Mouse (Mus musculus) forebrain, embryonic 15.5 days (tissue): ENCODE results near the gene Hspb2. TPM values are rescaled to one million over a fixed set of nuclear protein-coding genes. Genes with fewer than 3 reads are reported as not detected.
A peak's percentile ranks its signal among the peaks of the same experiment; 100 is the strongest.

Experiments
- ATAC-seq: fragments of 200-750 bp; cut with Nextera tagmentation; replicated peaks from 2 replicates; pipeline ENCODE4 v1.8.0; 2017; ENCODE audit warnings: mild to moderate bottlenecking, moderate TSS enrichment, moderate library complexity
- H3K27ac ChIP-seq: fragments of 300-500 bp; sonication (generic); replicated peaks from 2 replicates; pipeline ENCODE4 v1.5.1; 2015; ENCODE audit warnings: mild to moderate bottlenecking, inconsistent platforms
- H3K27me3 ChIP-seq: fragments of 300-500 bp; sonication (generic); 2 replicates; pipeline ENCODE4 v1.6.1; 2015; ENCODE audit warnings: inconsistent platforms
- H3K36me3 ChIP-seq: fragments of 300-500 bp; sonication (generic); 2 replicates; pipeline ENCODE4 v1.6.1; 2015; ENCODE audit warnings: mild to moderate bottlenecking, inconsistent platforms
- H3K4me1 ChIP-seq: fragments of 300-500 bp; sonication (generic); 2 replicates; pipeline ENCODE4 v1.6.1; 2015; ENCODE audit warnings: inconsistent platforms
- H3K4me2 ChIP-seq: fragments of 300-500 bp; sonication (generic); replicated peaks from 2 replicates; pipeline ENCODE4 v1.6.1; 2015; ENCODE audit warnings: mild to moderate bottlenecking, inconsistent platforms
- H3K4me3 ChIP-seq: fragments of 300-500 bp; sonication (generic); 2 replicates; pipeline ENCODE4 v1.5.1; 2015; ENCODE audit warnings: mild to moderate bottlenecking, inconsistent platforms
- H3K9ac ChIP-seq: fragments of 300-500 bp; sonication (generic); replicated peaks from 2 replicates; pipeline ENCODE4 v1.6.1; 2015; ENCODE audit warnings: mild to moderate bottlenecking, inconsistent platforms
- H3K9me3 ChIP-seq: fragments of 300-500 bp; sonication (generic); 2 replicates; pipeline ENCODE4 v1.6.1; 2016; ENCODE audit warnings: inconsistent platforms
- WGBS: fragments of 180-500 bp; shearing (Covaris S2); methylation state at CpG from one replicate; pipeline ENCODE4 v1.1.7; 2015; ENCODE audit warnings: mixed read lengths; 5-methylcytosine and 5-hydroxymethylcytosine counted together
- polyA plus RNA-seq: library from polyadenylated mRNA; unstranded; fragments of >200 nt; fragmentation: Nextera tagmentation; extraction: Ambion mirVana; gene quantifications from 2 replicates; pipeline ENCODE4 v1.2.1, GENCODE M21; 2015

Gene Hspb2
- polyA plus RNA-seq, 1 experiment from 2014 or later: not detected

- H3K36me3 ChIP-seq: no peaks in the 10 kb centered on the region
- peak overlapping the region; percentile 78 for H3K4me2 ChIP-seq
- H3K27ac ChIP-seq: peak overlapping the region; percentile 77
- H3K27me3 ChIP-seq: no peaks in the 10 kb centered on the region
- no peak overlapping the region for H3K9ac ChIP-seq
- WGBS: 22% methylated on average over 3 of the region's 3 CpGs
- H3K4me1 ChIP-seq: peaks cover 68% of the 10 kb centered on the region
- H3K4me3 ChIP-seq: no peak overlapping the region
- no peak for ATAC-seq
- H3K9me3 ChIP-seq: no peaks in the 10 kb centered on the region
Observed at GRCm38 (mm10) chr9:50724661-50725330, 27.4 kb downstream of the Hspb2 start.

- peak overlapping the region; percentile 78; the same call in 1 of the 2 replicates for H3K4me2 ChIP-seq
- no peak for ATAC-seq
- peaks cover 68% of the 10 kb centered on the region for H3K4me1 ChIP-seq
- H3K4me3 ChIP-seq: no peak overlapping the region
- H3K36me3 ChIP-seq: no peaks in the 10 kb centered on the region
- no peaks in the 10 kb centered on the region for H3K9me3 ChIP-seq
- WGBS: 76% methylated on average over 2 of the region's 2 CpGs
- peak overlapping the region; percentile 77 for H3K27ac ChIP-seq
- H3K9ac ChIP-seq: peak overlapping the region; percentile 20; the same call in 1 of the 2 replicates
- no peaks in the 10 kb centered on the region for H3K27me3 ChIP-seq
Observed at GRCm38 (mm10) chr9:50724147-50724546, 28.0 kb downstream of the Hspb2 start.

GRCm38 (mm10) chr9:50723406-50723805 is 28.7 kb downstream of the Hspb2 start:
- no peak overlapping the region for H3K9ac ChIP-seq
- peaks cover 63% of the 10 kb centered on the region for H3K4me1 ChIP-seq

GRCm38 (mm10) chr9:50722451-50722911 is 29.7 kb downstream of the Hspb2 start:
- no peaks in the 10 kb centered on the region for H3K9me3 ChIP-seq
- ATAC-seq: peak; percentile 54; the same call in 1 of the 2 replicates
- peak overlapping the region; percentile 77 for H3K27ac ChIP-seq
- H3K27me3 ChIP-seq: no peaks in the 10 kb centered on the region
- H3K4me3 ChIP-seq: no peak overlapping the region
- peak overlapping the region; percentile 35; the same call in 1 of the 2 replicates for H3K4me2 ChIP-seq
- 27% methylated on average over 8 of the region's 8 CpGs for WGBS
- no peak overlapping the region for H3K9ac ChIP-seq
- H3K4me1 ChIP-seq: peaks cover 59% of the 10 kb centered on the region
- H3K36me3 ChIP-seq: no peaks in the 10 kb centered on the region

More at GRCm38 (mm10) chr9:50723406-50723805, 28.7 kb downstream of the Hspb2 start:
- ATAC-seq: no peak
- 23% methylated on average over 7 of the region's 7 CpGs for WGBS
- H3K27me3 ChIP-seq: no peaks in the 10 kb centered on the region
- H3K27ac ChIP-seq: peak overlapping the region; percentile 77
- peak overlapping the region; percentile 35 for H3K4me2 ChIP-seq
- no peaks in the 10 kb centered on the region for H3K36me3 ChIP-seq
- peak overlapping the region; percentile 0; the same call in 1 of the 2 replicates for H3K4me3 ChIP-seq
- H3K9me3 ChIP-seq: no peaks in the 10 kb centered on the region

GRCm38 (mm10) chr9:50721061-50721460 is 31.1 kb downstream of the Hspb2 start:
- Histone ChIP-seq H3K9ac (no peak overlapping the region), H3K27ac (no peak overlapping the region), H3K4me1 (peaks cover 44% of the 10 kb centered on the region), H3K27me3 (no peaks in the 10 kb centered on the region), H3K9me3 (no peaks in the 10 kb centered on the region), H3K36me3 (no peaks in the 10 kb centered on the region), H3K4me3 (no peak overlapping the region), H3K4me2 (no peak overlapping the region)
- WGBS: 51% methylated on average over 12 of the region's 12 CpGs
- no peak for ATAC-seq

GRCm38 (mm10) chr9:50718878-50719277 is 33.3 kb downstream of the Hspb2 start:
- no peaks in the 10 kb centered on the region for H3K27me3 ChIP-seq
- no peaks in the 10 kb centered on the region for H3K36me3 ChIP-seq
- H3K27ac ChIP-seq: no peak overlapping the region
- 82% methylated on average over 4 of the region's 4 CpGs for WGBS
- H3K9ac ChIP-seq: no peak overlapping the region
- H3K4me2 ChIP-seq: no peak overlapping the region
- no peaks in the 10 kb centered on the region for H3K9me3 ChIP-seq
- no peak overlapping the region for H3K4me3 ChIP-seq
- ATAC-seq: no peak
- H3K4me1 ChIP-seq: peaks cover 23% of the 10 kb centered on the region

- no peak for ATAC-seq
- Histone ChIP-seq H3K9ac (no peak overlapping the region), H3K9me3 (no peaks in the 10 kb centered on the region), H3K36me3 (peaks cover 6% of the 10 kb centered on the region; the same call in 1 of the 2 replicates), H3K27me3 (no peaks in the 10 kb centered on the region), H3K4me3 (no peak overlapping the region), H3K4me2 (no peak overlapping the region), H3K4me1 (no peaks in the 10 kb centered on the region), H3K27ac (no peak overlapping the region)
- 69% methylated on average over 4 of the region's 4 CpGs for WGBS
Observed at GRCm38 (mm10) chr9:50714188-50714587, 38.0 kb downstream of the Hspb2 start.

- Histone ChIP-seq H3K4me1 (no peaks in the 10 kb centered on the region), H3K27ac (no peak overlapping the region), H3K4me3 (no peak overlapping the region), H3K9me3 (no peaks in the 10 kb centered on the region), H3K36me3 (peaks cover 6% of the 10 kb centered on the region; the same call in 1 of the 2 replicates), H3K9ac (no peak overlapping the region), H3K27me3 (no peaks in the 10 kb centered on the region), H3K4me2 (no peak overlapping the region)
- 82% methylated on average over 4 of the region's 4 CpGs for whole genome bisulfite sequencing
- ATAC-seq: no peak
Observed at GRCm38 (mm10) chr9:50711337-50711736, 40.8 kb downstream of the Hspb2 start.

GRCm38 (mm10) chr9:50709108-50709507 is 43.0 kb downstream of the Hspb2 start:
- no peaks in the 10 kb centered on the region for H3K27me3 ChIP-seq
- no peak overlapping the region for H3K4me3 ChIP-seq
- WGBS: 28% methylated on average over 2 of the region's 2 CpGs
- H3K36me3 ChIP-seq: peaks cover 10% of the 10 kb centered on the region; the same call in 1 of the 2 replicates
- H3K9me3 ChIP-seq: no peaks in the 10 kb centered on the region
- ATAC-seq: no peak
- no peak overlapping the region for H3K4me2 ChIP-seq
- H3K27ac ChIP-seq: no peak overlapping the region
- H3K9ac ChIP-seq: no peak overlapping the region
- no peaks in the 10 kb centered on the region for H3K4me1 ChIP-seq

- Histone ChIP-seq H3K9ac (no peak overlapping the region), H3K4me1 (no peaks in the 10 kb centered on the region), H3K36me3 (0 out of 2 replicates have a peak, but pooled peaks cover 3% of the 10 kb centered on the region), H3K4me3 (no peak overlapping the region), H3K27me3 (no peaks in the 10 kb centered on the region), H3K27ac (no peak overlapping the region), H3K4me2 (no peak overlapping the region), H3K9me3 (no peaks in the 10 kb centered on the region)
- WGBS: 47% methylated on average over 6 of the region's 6 CpGs
- no peak for ATAC-seq
Observed at GRCm38 (mm10) chr9:50704907-50705306, 47.2 kb downstream of the Hspb2 start.
